Mouse (Mus musculus): Measurements from ENCODE around the gene Gm10801.
"Not testable (repeated sequence)": the region's sequence is repeated elsewhere in the genome, so short reads cannot be mapped to it uniquely, and the experiment has no call there.

Gm10801 gene

DNA sequence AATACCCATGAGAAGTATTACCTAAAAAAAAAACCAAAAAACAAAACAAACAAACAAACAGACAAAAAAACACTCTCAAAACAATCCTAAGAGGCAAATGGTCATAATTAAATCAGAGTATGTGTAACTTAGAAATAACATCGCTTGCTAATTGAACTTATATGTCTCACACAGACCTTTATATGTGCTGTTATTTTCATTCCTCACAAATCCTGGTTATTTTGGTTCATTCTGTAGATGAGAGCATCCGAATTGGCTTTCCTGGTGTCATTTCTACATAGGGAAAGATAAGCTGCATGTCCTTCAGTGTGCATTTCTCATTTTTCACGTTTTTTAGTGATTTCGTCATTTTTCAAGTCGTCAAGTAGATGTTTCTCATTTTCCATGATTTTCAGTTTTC is at the start of gene Gm10801:
Gene Gm10801, plus strand, starts transcription at position 301 of the 400 bp plus-strand sequence.
- not testable (repeated sequence) for DNase-seq (ENCODE audit: low spot score)

DNA sequence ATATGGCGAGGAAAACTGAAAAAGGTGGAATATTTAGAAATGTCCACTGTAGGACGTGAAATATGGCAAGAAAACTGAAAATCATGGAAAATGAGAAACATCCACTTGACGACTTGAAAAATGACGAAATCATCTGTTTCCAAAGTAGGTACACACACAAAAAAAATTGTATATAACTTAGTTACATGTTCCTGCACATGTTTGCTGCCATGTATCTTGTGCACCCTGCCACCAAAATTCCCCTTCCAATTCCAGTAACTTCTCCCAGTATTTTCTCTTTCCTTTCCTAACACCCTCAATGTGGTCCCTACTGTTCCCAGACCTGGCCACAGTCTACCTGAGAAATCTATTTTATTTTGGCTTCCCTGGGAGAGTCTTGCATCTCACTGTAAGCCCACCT is 5.2 kb downstream of the Gm10801 start, which contains the start of gene Gm10800:
Gene Gm10800, minus strand, starts transcription at position 101 of the 400 bp plus-strand sequence.
- DNase-seq (ENCODE audit: low spot score) = not testable (repeated sequence)

DNA sequence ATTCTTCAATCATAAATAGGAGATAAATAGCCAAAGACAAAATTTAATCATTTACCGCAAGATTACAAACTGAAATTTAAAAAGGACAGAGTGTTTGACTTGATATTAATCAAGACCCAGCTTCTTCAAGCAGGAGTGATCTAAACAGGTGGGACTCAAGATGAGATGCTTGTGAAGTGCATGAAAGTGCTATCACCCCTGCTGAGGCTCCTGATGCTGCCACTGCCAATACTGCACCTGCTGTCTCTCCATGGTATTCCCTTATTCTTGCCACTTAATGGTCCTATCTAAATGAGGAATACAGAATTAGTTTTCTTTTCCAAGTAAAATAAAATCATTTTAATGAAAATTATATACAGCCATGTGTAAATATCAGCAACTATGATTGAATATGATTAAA is 35.5 kb downstream of the Gm10801 start:
- DNase-seq (ENCODE audit: low spot score) = no peak

Measured in lung, postnatal 25 days (tissue).